Mouse (Mus musculus): ENCODE results near the gene Coq2.

Gene Coq2

DNA sequence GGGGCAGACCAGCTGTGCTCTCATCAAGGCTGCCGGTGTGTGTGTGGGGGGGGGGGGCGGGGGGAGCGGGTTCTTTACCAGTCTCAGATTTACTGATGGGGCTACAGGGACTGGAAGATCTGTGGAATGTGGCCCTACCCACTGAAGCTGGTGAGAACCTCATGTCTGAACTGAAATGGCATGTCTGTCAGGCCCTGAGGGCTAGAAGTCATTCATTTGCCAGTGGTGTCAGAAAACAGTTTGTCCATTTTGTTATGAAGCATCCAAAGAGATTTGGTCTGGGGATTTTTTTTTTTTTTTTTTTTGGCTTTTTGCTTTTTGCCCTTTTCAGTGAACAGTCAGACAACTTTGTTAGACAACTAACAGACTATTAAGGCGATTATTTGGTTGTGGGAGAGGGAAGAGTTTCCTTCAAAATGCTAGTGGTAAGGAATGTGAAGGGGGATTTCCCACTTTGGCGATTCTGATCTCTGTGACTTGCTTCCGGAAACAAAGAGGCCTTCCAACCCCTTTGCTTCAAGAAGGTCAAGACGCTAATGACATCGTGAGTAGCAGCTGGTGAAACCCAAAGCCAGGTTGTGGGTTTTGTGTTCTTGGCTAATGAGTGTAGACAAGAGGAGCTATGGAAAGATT lies 52.9 kb downstream of the Coq2 start:
- no peak for DNase-seq (ENCODE audit: extremely low spot score, low spot score)

DNA sequence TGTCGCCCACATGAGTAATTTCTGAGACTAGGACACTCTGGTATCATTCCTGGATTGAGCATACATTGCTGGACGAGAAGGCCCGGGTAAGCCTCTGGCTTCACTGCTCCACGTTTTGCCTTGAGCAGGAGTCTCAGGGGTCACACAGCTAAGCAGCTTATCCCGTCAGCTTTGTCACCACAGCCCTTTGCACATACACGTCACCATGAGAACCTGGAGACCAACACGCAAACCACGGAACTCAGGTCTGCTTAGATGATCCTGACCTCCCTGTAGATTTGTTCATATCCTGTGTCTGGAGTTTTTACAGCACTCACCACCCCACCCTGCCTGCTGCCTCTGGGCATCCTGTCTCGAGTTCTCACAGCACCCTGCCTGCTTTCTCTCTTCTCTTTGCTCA lies 54.0 kb downstream of the Coq2 start:
- no peak for DNase-seq (ENCODE audit: extremely low spot score, low spot score)

DNA sequence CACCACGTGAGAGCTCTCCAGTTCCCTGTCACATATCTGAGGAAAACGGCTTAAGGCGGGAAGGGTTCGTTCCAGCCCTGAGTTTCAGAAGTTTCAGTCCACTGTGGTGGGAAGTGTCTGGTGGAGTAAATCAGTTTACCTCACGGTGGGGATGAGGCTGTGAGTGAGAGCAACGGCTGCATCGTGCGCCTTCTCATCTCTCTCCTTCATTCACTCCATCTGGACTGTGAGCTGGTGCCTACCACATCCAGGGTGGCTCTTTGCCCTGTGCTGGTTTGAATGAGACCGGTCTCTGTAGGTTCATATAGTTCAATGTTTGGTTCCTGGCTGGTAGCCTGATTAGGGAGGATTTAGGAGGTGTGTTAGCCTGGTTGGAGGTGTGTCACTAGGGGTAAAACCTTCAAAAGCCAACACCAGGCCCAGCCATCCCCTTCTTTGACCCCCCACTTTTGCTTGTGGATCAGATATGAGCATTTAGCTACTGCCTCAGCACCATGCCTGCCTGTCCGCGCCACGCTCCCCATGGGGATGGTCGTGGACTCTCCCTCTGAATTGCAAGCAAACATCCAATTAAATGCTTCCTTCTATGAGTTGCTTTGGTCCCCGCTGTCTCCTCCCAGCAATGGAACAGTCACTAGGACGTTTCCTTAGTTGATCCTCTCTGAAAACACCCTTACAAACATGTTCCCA lies 55.2 kb downstream of the Coq2 start:
- no peak for DNase-seq (ENCODE audit: extremely low spot score, low spot score)

DNA sequence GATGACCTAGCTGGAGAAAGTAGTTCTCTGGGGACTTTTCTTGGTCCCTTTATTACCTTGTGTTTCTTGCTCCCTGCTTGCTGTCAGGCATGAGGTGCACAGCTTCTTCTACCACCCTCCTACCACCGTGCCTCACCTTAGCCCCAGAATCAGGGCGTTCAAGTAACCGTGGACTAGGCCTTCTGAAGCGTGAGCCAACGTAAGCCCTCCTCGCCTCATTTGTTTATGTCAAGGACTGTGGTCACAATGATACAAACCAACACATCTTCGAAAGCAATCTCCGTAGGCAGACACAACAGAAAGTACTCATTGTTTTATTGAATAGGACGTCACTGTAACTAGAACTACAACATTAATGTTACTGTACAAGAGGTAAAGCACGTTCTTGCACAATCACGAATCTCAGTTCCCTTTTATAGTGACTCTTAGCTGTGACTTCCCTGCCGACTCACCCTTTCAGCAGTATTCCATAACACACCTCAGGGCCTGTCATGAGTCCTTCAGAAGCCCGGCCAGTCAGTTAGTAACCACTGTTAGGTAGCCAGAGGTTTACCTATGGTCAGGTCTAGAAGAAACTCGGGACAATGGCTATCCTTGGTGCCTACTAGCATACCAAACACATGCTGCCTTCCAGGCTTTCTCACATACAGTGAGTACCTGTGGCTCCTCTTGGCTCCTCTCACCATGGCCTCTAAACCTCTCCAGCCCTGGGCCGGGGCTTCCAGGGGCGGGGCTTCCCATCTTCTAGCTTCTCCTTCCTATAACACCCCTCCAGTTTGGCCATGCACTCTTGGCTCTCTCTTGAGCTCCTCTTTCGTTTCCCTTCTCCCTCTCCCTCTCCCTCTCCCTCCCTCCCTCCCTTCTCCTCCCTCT lies 60.8 kb downstream of the Coq2 start:
- no peak for DNase-seq (ENCODE audit: extremely low spot score, low spot score)

DNA sequence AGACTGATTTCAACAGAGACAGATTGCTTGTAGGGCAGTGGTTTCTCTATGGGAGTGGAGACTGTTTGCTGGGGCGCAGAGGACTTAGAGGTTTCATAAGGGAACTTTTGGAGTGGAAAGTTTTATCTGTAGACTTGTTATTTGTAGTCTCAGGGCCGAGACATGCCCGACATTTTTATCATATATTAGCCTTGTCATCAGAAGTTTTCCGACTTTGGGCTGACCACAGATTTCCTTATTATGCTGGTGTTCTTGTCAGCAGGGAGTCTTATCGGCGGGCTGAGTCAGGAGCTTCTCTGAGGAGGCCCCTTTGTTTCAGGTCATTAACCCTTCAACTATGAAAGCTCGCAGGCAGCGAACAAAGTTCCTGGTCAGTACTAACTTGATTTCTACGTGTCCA lies 67.1 kb downstream of the Coq2 start:
- DNase-seq (ENCODE audit: extremely low spot score, low spot score) = no peak

DNA sequence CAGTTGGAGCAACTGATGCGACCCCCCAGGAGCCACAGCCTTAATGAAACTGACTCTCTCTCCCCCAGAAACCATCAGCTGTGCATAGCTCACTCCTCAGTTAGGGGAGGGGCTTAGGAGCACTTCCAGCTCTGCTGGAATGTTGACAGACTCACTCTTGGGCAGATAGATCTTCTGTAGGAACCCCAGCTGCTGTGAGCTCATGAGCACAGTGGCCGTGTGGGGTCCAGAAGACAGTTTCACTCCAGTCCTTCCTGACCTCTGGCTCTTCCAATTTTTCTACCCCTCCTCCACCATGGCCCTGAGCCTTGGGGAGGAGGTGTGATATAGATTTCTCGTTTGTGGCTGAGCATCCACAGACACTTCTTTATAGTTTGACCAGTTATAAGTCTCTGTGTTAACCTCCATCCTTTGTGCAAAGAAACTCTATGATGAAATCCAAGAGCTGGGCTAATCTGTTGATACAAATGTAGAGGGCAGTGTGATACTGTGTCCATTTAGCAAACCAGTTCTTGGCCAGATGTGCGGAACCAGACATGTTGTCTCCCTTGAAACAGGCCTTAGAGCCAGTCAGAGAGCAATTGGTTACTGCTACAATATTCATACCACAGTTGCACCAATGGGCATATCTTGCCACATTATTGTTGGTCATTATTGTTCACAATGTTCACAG lies 67.7 kb downstream of the Coq2 start:
- DNase-seq (ENCODE audit: extremely low spot score, low spot score) = no peak

DNA sequence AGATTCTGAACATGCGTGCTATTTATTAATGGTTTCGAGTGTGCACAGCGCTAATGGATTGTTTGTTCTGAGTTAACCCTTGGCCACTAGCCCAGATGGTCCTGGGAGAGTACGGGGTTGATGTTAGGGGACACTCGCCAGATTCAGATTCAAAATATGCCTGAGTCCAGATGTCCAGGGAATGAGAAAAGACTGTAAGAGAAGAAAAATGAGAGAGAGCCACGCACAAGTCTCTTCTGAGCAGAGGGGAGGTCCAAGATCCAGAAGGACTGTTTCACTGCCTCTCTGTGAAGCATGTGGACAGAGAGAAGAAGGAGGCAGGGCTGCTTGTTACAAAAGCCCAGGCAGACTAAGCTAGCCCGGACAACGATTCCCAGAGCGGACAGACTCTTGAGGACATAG lies 69.1 kb downstream of the Coq2 start:
- DNase-seq (ENCODE audit: extremely low spot score, low spot score) = no peak
